Mouse (Mus musculus) frontal cortex, postnatal 14 days (tissue): ENCODE data around the gene Fdx1.

Experiments used
- DNase-seq, 2 experiments: peaks; one replicate each; pipeline ENCODE4 v3.0.0; 2022; ENCODE audit warnings: low spot score in 2 of 2

Gene Fdx1

GRCm38 (mm10) chr9:51961190-51961909, 2.0 kb downstream of the Fdx1 start:
- DNase-seq: no peak

GRCm38 (mm10) chr9:51960331-51960730, 3.0 kb downstream of the Fdx1 start:
- DNase-seq: no peak

GRCm38 (mm10) chr9:51958981-51959380, 4.4 kb downstream of the Fdx1 start:
- no peak for DNase-seq

GRCm38 (mm10) chr9:51957025-51957424, 6.3 kb downstream of the Fdx1 start:
- no peak for DNase-seq

GRCm38 (mm10) chr9:51956484-51956883, 6.9 kb downstream of the Fdx1 start:
- DNase-seq: no peak

GRCm38 (mm10) chr9:51951337-51951736, 12.0 kb downstream of the Fdx1 start:
- no peak for DNase-seq

- no peak for DNase-seq
Measured at GRCm38 (mm10) chr9:51950667-51951066, 12.7 kb downstream of the Fdx1 start.

GRCm38 (mm10) chr9:51950225-51950624, 13.1 kb downstream of the Fdx1 start:
- no peak for DNase-seq

GRCm38 (mm10) chr9:51943934-51944333, 19.4 kb downstream of the Fdx1 start:
- no peak for DNase-seq

GRCm38 (mm10) chr9:51934641-51935040, 28.7 kb downstream of the Fdx1 start:
- no peak for DNase-seq

GRCm38 (mm10) chr9:51931997-51932396, 31.4 kb downstream of the Fdx1 start:
- no peak for DNase-seq

- no peak for DNase-seq
Measured at GRCm38 (mm10) chr9:51931054-51931690, 32.2 kb downstream of the Fdx1 start.

- no peak for DNase-seq
Measured at GRCm38 (mm10) chr9:51929972-51930371, 33.4 kb downstream of the Fdx1 start.

GRCm38 (mm10) chr9:51928659-51929058, 34.7 kb downstream of the Fdx1 start:
- DNase-seq: no peak

- DNase-seq: no peak
Measured at GRCm38 (mm10) chr9:51928116-51928515, 35.2 kb downstream of the Fdx1 start.

- DNase-seq: no peak
Measured at GRCm38 (mm10) chr9:51927680-51928079, 35.7 kb downstream of the Fdx1 start.

- DNase-seq: no peak
Measured at GRCm38 (mm10) chr9:51926629-51927028, 36.7 kb downstream of the Fdx1 start.

GRCm38 (mm10) chr9:51924551-51925081, 38.7 kb downstream of the Fdx1 start:
- DNase-seq: peak; percentile 29 to 34

GRCm38 (mm10) chr9:51922756-51923155, 40.6 kb downstream of the Fdx1 start:
- no peak for DNase-seq

- no peak for DNase-seq
Measured at GRCm38 (mm10) chr9:51915580-51915979, 47.8 kb downstream of the Fdx1 start.

GRCm38 (mm10) chr9:51914481-51915120, 48.8 kb downstream of the Fdx1 start:
- no peak for DNase-seq

GRCm38 (mm10) chr9:51908838-51909237, 54.5 kb downstream of the Fdx1 start:
- peak in 1 of 2 experiments; percentile 75 for DNase-seq

- no peak for DNase-seq
Measured at GRCm38 (mm10) chr9:51908255-51908654, 55.1 kb downstream of the Fdx1 start.
